Mouse (Mus musculus) ES-Bruce4 (cell line): ENCODE data around the gene Gpr65. TPM values are rescaled to one million over a fixed set of nuclear protein-coding genes. Genes with fewer than 3 reads are reported as not detected.
A peak's percentile ranks its signal among the peaks of the same experiment; 100 is the strongest.

ENCODE experiments used
- H3K27ac ChIP-seq: 2 replicates; pipeline ENCODE4 v1.5.1; 2012; ENCODE audit warnings: low read length, inconsistent platforms; ENCODE audit not compliant: insufficient read depth
- H3K27me3 ChIP-seq: 2 replicates; pipeline ENCODE4 v1.6.1; 2012; ENCODE audit warnings: mild to moderate bottlenecking, low read length, inconsistent platforms; ENCODE audit not compliant: control insufficient read depth, poor library complexity, insufficient read depth, severe bottlenecking
- H3K36me3 ChIP-seq: 2 replicates; pipeline ENCODE4 v1.6.1; 2012; ENCODE audit warnings: inconsistent platforms, mild to moderate bottlenecking, low read length, moderate library complexity; ENCODE audit not compliant: control insufficient read depth, poor library complexity, insufficient read depth, severe bottlenecking
- H3K4me1 ChIP-seq: one replicate; pipeline ENCODE4 v1.8.1; 2011; ENCODE audit warnings: low read length; ENCODE audit not compliant: control insufficient read depth, insufficient read depth
- H3K4me3 ChIP-seq: 2 replicates; pipeline ENCODE4 v1.5.1; 2011; ENCODE audit warnings: low read depth, mild to moderate bottlenecking, low read length
- H3K9ac ChIP-seq: 2 replicates; pipeline ENCODE4 v1.6.1; 2012; ENCODE audit warnings: low read depth, mild to moderate bottlenecking, inconsistent platforms; ENCODE audit not compliant: poor library complexity, severe bottlenecking
- H3K9me3 ChIP-seq: replicated peaks from 2 replicates; pipeline ENCODE4 v1.6.1; 2012; ENCODE audit warnings: mild to moderate bottlenecking, low read length, inconsistent platforms; ENCODE audit not compliant: control insufficient read depth, poor library complexity, insufficient read depth, severe bottlenecking
- CTCF ChIP-seq: IDR thresholded peaks from one replicate; pipeline ENCODE4 v1.8.1; 2011; ENCODE audit warnings: low read depth, low read length
- EP300 ChIP-seq: IDR thresholded peaks from 2 replicates; pipeline ENCODE4 v1.6.1; 2011; ENCODE audit warnings: low read depth, low read length; ENCODE audit not compliant: insufficient read depth
- POLR2A ChIP-seq: IDR thresholded peaks from one replicate; pipeline ENCODE4 v1.8.1; 2011; ENCODE audit warnings: low read length; ENCODE audit not compliant: insufficient read depth
- polyA plus RNA-seq: library from polyadenylated mRNA; stranded (reverse); fragments of >200 nt; gene quantifications from 2 replicates; pipeline ENCODE4 v1.2.4, GENCODE M21; 2011; ENCODE audit warnings: low read depth; ENCODE audit not compliant: missing spikeins, insufficient read depth, insufficient read length

Gene Gpr65
- polyA plus RNA-seq, 1 experiment, result not detected

DNA sequence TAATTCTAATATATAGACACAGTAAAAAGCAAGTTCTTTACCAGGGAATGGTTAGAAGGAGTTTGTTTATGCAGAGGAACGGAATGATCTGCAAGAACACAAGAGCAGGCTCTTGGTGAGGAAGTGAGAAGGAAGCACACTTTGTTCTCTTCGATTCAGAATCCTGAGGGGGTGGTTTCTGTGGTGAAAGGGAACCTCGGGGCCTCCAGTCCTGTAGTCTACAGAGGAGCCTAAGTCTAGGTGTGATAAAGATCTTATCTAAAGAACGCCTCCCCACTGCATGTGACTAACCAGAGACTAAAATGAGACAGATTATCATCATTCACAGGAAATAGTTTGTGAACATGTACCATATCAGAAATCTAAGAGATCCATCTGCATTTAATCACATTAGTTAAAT lies 21.6 kb upstream of the Gpr65 start:
- Histone ChIP-seq H3K27ac (no peak overlapping the region), H3K4me3 (no peak overlapping the region), H3K4me1 (no peaks in the 10 kb centered on the region), H3K27me3 (no peaks in the 10 kb centered on the region), H3K9me3 (no peaks in the 10 kb centered on the region), H3K36me3 (no peaks in the 10 kb centered on the region), H3K9ac (no peak overlapping the region)
- TF ChIP-seq POLR2A, result no peak
- TF ChIP-seq CTCF, result no peak
- no peak for TF ChIP-seq EP300

DNA sequence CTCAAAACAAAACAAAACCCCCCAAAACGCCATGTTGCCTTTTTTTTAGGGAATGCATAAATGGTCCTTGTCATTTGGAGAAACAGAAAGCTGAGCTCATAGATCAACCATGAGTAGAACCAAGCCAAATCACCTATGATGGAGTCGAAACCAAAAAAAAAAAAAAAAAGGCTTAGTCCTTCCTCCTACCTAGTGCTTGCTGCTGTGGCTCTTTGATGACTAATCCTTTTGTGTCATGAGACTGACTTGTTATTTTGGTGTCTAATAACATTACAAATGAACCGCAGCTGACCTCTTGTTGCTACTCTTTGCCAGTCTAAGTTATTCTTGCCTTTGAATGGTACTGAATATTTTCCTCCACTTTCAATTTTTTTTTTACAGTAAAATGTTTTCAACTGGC lies 18.8 kb upstream of the Gpr65 start:
- H3K27ac ChIP-seq, result no peak overlapping the region
- H3K4me1 ChIP-seq, result no peaks in the 10 kb centered on the region
- no peaks in the 10 kb centered on the region for H3K9me3 ChIP-seq
- no peak for TF ChIP-seq POLR2A
- TF ChIP-seq EP300, result no peak
- no peak for TF ChIP-seq CTCF
- no peaks in the 10 kb centered on the region for H3K36me3 ChIP-seq
- no peaks in the 10 kb centered on the region for H3K27me3 ChIP-seq
- H3K4me3 ChIP-seq, result no peak overlapping the region
- no peak overlapping the region for H3K9ac ChIP-seq

DNA sequence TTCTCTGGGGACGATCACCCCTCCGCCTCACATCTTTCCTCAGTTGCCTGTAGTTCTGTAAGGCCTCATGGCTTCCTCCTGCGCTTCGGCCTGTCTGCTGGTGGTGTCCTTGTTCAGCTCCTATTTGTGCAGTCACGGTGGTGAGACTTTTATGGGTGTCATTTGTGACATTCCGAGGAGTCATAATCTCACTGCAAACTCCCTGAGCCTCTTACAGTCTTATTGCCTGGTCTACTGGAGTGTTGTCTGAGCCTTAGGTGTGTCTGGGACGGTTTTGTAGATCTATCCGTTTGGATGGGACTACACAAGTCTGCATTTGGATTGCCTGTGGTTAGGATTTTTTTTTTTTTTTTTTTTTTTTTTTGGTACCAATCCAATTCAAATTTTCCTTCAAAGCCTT lies 18.1 kb upstream of the Gpr65 start:
- Histone ChIP-seq H3K9ac (no peak overlapping the region), H3K9me3 (no peaks in the 10 kb centered on the region), H3K4me1 (no peaks in the 10 kb centered on the region), H3K4me3 (no peak overlapping the region), H3K27ac (no peak overlapping the region), H3K36me3 (no peaks in the 10 kb centered on the region), H3K27me3 (no peaks in the 10 kb centered on the region)
- TF ChIP-seq POLR2A (no peak), EP300 (no peak), CTCF (no peak)

DNA sequence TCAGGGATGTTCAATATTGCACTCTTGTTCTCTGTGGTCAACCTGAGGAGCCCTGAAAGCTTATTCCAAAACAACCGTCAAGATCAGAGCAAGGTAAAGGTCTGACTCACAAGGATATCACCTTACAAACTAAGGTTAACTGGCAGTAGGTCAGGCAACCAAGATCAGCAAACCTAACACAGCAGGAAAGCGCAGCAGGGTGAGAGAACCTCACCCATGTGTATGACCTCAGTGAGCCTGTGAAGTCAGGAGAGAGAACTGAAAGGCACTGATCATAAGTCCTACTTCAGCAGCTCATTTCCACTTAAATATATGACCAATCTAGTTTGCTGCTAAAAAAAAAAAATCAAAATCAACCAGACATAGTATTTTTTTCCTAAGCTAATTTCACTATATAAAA lies 16.0 kb upstream of the Gpr65 start:
- Histone ChIP-seq H3K9ac (no peak overlapping the region), H3K9me3 (no peaks in the 10 kb centered on the region), H3K4me1 (no peaks in the 10 kb centered on the region), H3K27ac (no peak overlapping the region), H3K27me3 (no peaks in the 10 kb centered on the region), H3K4me3 (no peak overlapping the region), H3K36me3 (no peaks in the 10 kb centered on the region)
- TF ChIP-seq CTCF, result no peak
- TF ChIP-seq POLR2A, result no peak
- no peak for TF ChIP-seq EP300

DNA sequence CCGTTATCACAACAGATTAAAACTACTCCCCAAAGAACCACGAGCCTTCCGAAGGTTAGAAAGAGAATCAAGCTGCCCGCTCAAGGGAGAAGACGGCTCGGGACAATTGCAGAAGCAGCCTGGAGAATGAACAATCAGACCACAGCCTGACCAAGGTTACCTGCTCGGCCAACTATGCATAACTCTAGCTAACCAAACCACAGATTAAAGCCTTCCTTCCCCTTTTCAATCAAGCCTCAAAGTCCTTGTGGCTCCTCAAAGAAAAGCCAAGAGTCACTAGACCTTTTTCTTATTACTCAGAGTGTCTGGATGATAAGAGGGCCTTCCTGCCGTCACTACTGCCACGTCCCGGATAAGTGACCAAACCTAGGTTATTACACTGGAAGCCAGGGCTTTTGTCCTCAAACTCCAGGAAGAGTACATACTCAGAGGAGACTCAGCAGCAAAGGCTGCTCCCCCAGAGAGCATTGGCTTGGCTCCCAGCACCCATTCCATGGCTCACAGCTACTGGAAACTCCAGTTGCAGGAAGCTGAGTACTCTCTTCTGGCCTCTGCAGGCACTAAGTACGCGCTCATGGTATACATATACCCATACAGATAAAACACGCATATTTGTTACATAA lies 13.0 kb upstream of the Gpr65 start:
- no peaks in the 10 kb centered on the region for H3K9me3 ChIP-seq
- H3K27me3 ChIP-seq, result no peaks in the 10 kb centered on the region
- TF ChIP-seq POLR2A, result no peak
- no peak for TF ChIP-seq EP300
- TF ChIP-seq CTCF, result no peak

GRCm38 (mm10) chr12:98258371-98258844 lies 10.0 kb upstream of the Gpr65 start:
- H3K4me1 ChIP-seq, result no peaks in the 10 kb centered on the region
- no peaks in the 10 kb centered on the region for H3K27me3 ChIP-seq
- no peak overlapping the region for H3K27ac ChIP-seq
- no peaks in the 10 kb centered on the region for H3K36me3 ChIP-seq
- peak overlapping the region; percentile 89 for H3K4me3 ChIP-seq
- TF ChIP-seq POLR2A (no peak), CTCF (no peak), EP300 (no peak)
- no peaks in the 10 kb centered on the region for H3K9me3 ChIP-seq
- H3K9ac ChIP-seq, result peak overlapping the region; percentile 86

More for the DNA sequence above, 13.0 kb upstream of the Gpr65 start:
- Histone ChIP-seq H3K36me3 (no peaks in the 10 kb centered on the region), H3K9ac (no peak overlapping the region), H3K4me1 (no peaks in the 10 kb centered on the region), H3K27ac (no peak overlapping the region), H3K4me3 (no peak overlapping the region)
